Mouse (Mus musculus) embryonic fibroblast, embryonic 13.5 days (primary cell): ENCODE measurements around the gene Proser2.

Experiments used
- CTCF ChIP-seq: IDR thresholded peaks from 2 replicates; pipeline ENCODE4 v1.5.1; 2011; ENCODE audit warnings: mild to moderate bottlenecking, control low read depth, low read length, moderate library complexity, borderline replicate concordance; ENCODE audit not compliant: insufficient read depth
- POLR2A ChIP-seq: IDR thresholded peaks from 2 replicates; pipeline ENCODE4 v1.6.1; 2011; ENCODE audit warnings: low read depth, mild to moderate bottlenecking, control low read depth, low read length, moderate library complexity

DNA sequence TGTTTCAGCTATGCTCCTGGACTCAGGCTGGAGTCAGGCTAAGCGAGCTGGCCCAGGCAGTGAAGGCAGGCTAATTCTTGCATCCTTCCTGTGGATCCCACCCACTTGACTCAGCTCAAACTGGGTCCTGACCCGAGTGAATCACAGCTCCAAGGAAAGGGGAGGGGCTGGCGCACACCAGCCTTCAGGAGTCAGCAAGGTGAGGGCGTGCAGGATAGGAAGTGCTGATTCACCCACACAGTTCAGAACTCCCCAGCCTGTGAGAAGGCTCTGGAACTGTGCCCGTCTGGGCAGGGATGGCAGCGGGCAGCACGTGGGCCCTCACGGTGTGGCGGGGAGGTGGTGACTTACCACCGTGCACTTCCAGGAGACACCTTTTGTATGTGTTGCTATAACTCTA lies 11.8 kb downstream of the Proser2 start:
- TF ChIP-seq POLR2A (no peak), CTCF (no peak)
